Mouse (Mus musculus): ENCODE data around the gene Gm10961. TPM values are rescaled to one million over a fixed set of nuclear protein-coding genes. Genes with fewer than 3 reads are reported as not detected.

Gm10961 gene
- polyA plus RNA-seq, 1 experiment from 2014 or later: not detected

DNA sequence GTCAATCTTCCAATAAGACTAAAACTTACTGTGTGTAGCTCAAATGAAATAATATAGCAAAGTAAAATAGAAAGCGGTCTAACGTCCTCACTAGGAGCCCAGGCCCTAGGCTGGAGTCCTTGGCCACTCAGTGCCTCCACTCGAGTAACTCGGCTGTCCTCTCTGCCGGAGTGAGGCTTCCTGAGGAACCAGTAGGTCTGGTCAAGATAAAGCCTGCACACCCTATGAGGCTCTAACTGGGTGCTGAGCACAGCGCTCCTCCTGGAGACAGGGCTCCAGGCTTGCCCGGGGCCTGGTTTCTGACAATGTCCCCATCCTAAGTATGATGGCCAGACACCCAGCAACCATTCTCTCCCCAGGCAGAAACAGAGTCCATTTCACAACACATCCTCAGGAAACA is 8.6 kb upstream of the Gm10961 start:
- H3K9ac ChIP-seq: no peak overlapping the region
- no peak for ATAC-seq (ENCODE audit: low FRiP score)
- 97% methylated on average over 7 of the region's 7 CpGs for WGBS

DNA sequence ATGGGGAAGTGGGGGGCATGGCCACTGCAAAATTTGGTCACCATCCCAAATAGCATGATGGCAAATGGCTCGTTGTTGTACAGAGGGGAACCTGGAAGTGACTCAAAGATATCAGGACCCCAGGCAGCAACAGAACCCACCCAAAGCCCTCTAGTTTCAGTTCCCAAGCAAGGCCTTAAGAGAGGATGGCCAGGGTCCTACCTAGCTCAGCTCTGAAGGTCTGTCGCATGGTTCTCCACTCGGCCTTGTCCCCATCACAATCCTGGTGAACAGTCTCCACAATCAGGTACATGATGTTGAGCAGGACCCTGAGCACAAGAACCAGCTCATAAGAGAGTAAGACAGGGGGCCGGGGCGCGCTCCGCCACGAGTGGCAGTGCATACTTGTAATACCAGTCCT is 6.7 kb upstream of the Gm10961 start:
- H3K36me3 ChIP-seq (replicated peaks): peaks cover 91% of the 10 kb centered on the region
- H3K9me3 ChIP-seq: no peaks in the 10 kb centered on the region
- WGBS: 95% methylated on average over 8 of the region's 8 CpGs
- H3K4me3 ChIP-seq (replicated peaks): no peak overlapping the region
- no peak overlapping the region for H3K27ac ChIP-seq
- no peak overlapping the region for H3K4me2 ChIP-seq
- H3K9ac ChIP-seq: no peak overlapping the region
- H3K27me3 ChIP-seq: no peaks in the 10 kb centered on the region
- no peak for ATAC-seq (ENCODE audit: low FRiP score)
- peaks cover 7% of the 10 kb centered on the region for H3K4me1 ChIP-seq

More for the DNA sequence above, 8.6 kb upstream of the Gm10961 start:
- H3K4me3 ChIP-seq (replicated peaks): no peak overlapping the region
- H3K4me1 ChIP-seq: no peaks in the 10 kb centered on the region
- no peak overlapping the region for H3K4me2 ChIP-seq
- H3K27me3 ChIP-seq: no peaks in the 10 kb centered on the region
- H3K9me3 ChIP-seq: no peaks in the 10 kb centered on the region
- H3K36me3 ChIP-seq (replicated peaks): peaks cover 96% of the 10 kb centered on the region
- H3K27ac ChIP-seq: no peak overlapping the region

DNA sequence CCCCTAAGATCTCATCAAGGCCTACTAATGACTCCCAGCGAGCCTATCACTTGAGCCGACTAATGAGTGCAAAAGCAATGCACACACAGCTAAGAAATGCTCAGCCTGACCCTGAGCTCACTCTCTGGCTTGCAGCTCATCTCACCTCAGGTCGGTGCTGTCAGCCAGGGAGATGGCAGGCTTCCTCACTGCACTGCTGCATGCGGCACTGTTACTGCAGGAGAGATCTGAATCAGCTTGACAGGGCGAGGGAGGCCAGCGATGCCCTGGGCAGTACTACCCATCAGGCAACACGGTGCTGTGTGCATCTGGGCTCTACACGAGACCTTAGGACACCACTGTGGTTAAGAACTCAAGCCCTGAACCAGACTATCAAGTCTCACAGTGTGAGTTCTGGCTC is 5.6 kb upstream of the Gm10961 start:
- ATAC-seq (ENCODE audit: low FRiP score): no peak

DNA sequence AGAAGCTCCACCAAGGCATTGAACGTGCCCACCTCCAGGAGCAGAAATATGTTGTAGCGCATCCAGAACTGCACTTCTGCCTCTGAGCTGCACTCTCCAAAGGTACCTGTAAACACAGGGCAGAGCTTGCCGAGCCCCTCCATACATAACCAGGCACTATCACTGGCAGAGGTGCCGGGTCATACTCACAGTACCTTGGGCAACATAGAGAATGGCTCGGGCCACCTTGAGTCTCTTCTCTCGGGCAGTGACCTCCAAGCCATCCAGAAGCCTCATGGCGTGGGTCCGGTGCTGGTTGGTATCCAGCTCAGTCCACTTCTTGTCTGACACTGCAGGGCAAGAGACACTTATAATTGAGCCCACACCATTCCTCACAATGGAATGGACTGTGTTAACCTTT is 4.4 kb upstream of the Gm10961 start:
- H3K4me2 ChIP-seq: no peak overlapping the region
- no peaks in the 10 kb centered on the region for H3K27me3 ChIP-seq
- peaks cover 74% of the 10 kb centered on the region for H3K36me3 ChIP-seq (replicated peaks)
- no peak overlapping the region for H3K9ac ChIP-seq
- H3K4me3 ChIP-seq (replicated peaks): no peak overlapping the region
- 94% methylated on average over 8 of the region's 8 CpGs for WGBS
- no peak for ATAC-seq (ENCODE audit: low FRiP score)
- peaks cover 20% of the 10 kb centered on the region for H3K4me1 ChIP-seq
- no peak overlapping the region for H3K27ac ChIP-seq
- no peaks in the 10 kb centered on the region for H3K9me3 ChIP-seq

More for the DNA sequence above, 5.6 kb upstream of the Gm10961 start:
- no peaks in the 10 kb centered on the region for H3K9me3 ChIP-seq
- H3K27me3 ChIP-seq: no peaks in the 10 kb centered on the region
- H3K27ac ChIP-seq: no peak overlapping the region
- no peak overlapping the region for H3K4me2 ChIP-seq
- peaks cover 18% of the 10 kb centered on the region for H3K4me1 ChIP-seq
- H3K4me3 ChIP-seq (replicated peaks): no peak overlapping the region
- peaks cover 86% of the 10 kb centered on the region for H3K36me3 ChIP-seq (replicated peaks)
- WGBS: 95% methylated on average over 8 of the region's 8 CpGs
- H3K9ac ChIP-seq: no peak overlapping the region

DNA sequence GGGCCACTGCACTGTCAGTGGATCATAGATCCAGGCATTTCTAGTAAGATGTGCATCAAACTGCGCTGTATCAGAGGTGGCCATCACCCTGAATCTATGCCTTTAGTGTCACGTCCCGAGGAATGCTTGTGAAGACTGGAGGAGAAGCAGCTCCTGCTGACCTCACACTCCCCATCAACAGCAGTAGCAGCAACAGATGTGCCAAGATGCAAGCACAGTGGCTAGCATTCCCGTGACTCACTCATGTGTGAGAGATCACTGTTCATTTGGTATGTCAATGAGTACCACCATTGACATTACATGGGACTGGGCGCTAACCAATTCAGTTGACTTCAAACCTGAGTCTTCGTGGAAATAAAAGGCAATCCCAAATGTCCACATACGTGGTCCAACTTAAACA is 3.5 kb upstream of the Gm10961 start:
- 88% methylated on average over 7 of the region's 7 CpGs for WGBS

DNA sequence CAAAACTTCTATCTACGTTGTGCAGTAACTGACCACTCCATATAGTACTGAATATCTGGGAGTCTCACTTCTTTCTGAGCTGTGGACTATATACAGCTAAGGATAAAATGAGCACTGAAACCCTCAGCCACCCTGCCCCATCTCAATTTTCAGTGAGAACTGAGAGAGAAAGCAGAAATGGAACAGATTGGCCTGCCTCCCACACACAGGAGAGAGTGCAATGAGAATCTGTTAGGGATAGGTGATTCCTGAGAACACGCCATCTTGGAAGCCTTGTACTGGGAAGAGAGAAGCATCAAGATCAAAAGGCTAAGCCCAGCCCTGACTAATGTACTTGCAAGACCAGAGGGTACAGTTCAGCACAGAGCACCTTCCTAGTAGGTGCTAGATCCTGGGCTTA is 2.6 kb upstream of the Gm10961 start:
- H3K36me3 ChIP-seq (replicated peaks): peaks cover 56% of the 10 kb centered on the region
- WGBS: 94% methylated on average over 2 of the region's 2 CpGs

More for the DNA sequence above, 3.5 kb upstream of the Gm10961 start:
- Histone ChIP-seq H3K9ac (no peak overlapping the region), H3K4me1 (peaks cover 26% of the 10 kb centered on the region), H3K36me3 (replicated peaks) (peaks cover 65% of the 10 kb centered on the region), H3K27me3 (no peaks in the 10 kb centered on the region), H3K9me3 (no peaks in the 10 kb centered on the region), H3K27ac (no peak overlapping the region), H3K4me3 (replicated peaks) (no peak overlapping the region), H3K4me2 (no peak overlapping the region)
- no peak for ATAC-seq (ENCODE audit: low FRiP score)

DNA sequence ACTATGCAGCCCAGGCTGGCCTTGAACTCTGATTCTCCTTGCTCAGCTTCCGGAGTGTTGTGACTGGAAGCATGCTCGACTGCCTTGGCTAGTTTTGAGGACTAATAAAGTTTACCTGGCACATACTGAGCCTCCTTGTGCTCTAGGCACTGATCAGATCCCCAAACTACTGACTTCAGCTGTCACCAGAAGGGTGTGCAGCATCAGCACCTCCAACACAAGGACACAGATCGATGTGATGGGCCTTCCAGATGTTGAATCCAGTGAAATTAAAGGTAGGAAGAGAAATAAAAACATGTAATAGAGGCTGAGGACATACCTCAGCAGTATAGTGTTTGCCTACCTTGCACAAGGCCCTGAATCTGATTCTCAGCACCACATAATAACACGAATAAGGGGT is 1.7 kb upstream of the Gm10961 start:
- Histone ChIP-seq H3K4me2 (0 out of 2 replicates have a peak overlapping the region, but pooled peaks have one; percentile 67), H3K4me1 (peaks cover 26% of the 10 kb centered on the region), H3K4me3 (replicated peaks) (no peak overlapping the region), H3K36me3 (replicated peaks) (peaks cover 48% of the 10 kb centered on the region), H3K9me3 (no peaks in the 10 kb centered on the region), H3K27me3 (no peaks in the 10 kb centered on the region), H3K27ac (no peak overlapping the region), H3K9ac (no peak overlapping the region)
- WGBS: 92% methylated on average over 4 of the region's 4 CpGs
- no peak for ATAC-seq (ENCODE audit: low FRiP score)

More for the DNA sequence above, 2.6 kb upstream of the Gm10961 start:
- no peaks in the 10 kb centered on the region for H3K27me3 ChIP-seq
- no peak for ATAC-seq (ENCODE audit: low FRiP score)
- H3K9me3 ChIP-seq: no peaks in the 10 kb centered on the region
- H3K9ac ChIP-seq: no peak overlapping the region
- peaks cover 26% of the 10 kb centered on the region for H3K4me1 ChIP-seq
- H3K27ac ChIP-seq: no peak overlapping the region
- H3K4me2 ChIP-seq: no peak overlapping the region
- no peak overlapping the region for H3K4me3 ChIP-seq (replicated peaks)

DNA sequence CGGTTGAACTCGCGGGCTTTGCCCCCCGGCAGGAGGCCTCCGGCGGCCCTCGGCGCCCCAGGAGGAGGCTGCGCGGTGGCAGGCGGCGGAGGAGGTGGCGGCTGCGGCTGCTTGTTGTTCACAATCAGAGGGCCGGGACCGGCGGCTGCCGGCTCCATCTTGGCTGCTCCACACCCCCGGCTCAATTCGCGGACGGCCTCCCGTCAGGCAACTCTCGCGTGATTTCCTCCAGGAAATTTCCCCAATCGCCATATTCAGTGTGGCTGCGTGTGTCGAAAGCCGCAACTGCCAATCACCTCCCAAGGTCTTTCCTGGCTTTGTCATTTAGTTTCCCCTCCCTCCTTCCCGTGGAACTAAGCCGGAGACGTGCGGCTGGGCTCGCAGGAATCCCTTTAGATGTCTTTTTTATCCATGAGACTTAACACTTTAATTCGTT is 419 bp downstream of the Gm10961 start, which contains the start of gene Strip1:
Strip1 (minus strand) TSS at position 172 of the 436 bp plus-strand sequence.
- Histone ChIP-seq H3K9me3 (no peaks in the 10 kb centered on the region), H3K4me3 (replicated peaks) (peak within 1 kb of the TSS; percentile 93), H3K9ac (peak within 1 kb of the TSS; percentile 97), H3K27me3 (no peaks in the 10 kb centered on the region), H3K4me1 (peaks cover 26% of the 10 kb centered on the region), H3K27ac (peak within 1 kb of the TSS; percentile 97), H3K36me3 (replicated peaks) (peaks cover 26% of the 10 kb centered on the region), H3K4me2 (peak within 1 kb of the TSS; percentile 67)
- under 1% methylated on average over 35 of the region's 35 CpGs for WGBS
- ATAC-seq (ENCODE audit: low FRiP score): peak; percentile 98

DNA sequence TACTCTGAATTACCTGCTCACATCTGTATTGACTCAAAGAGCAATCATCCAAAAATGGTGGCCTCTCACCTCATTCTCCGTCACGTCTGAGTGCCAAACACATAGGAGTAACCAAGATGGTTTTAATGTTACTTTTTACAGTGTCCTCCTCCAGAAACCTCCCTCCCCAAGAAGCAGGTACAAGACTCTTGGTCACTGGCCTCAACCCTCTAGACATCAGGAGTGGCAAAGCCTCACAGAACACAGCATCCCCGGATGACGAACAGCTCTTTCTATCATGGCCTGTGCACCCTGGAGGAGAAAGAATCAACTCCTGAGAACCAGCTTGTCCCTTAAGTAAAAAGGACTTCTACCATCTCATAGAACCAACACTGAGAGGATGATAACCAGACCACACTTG is 1.7 kb downstream of the Gm10961 start:
- H3K4me2 ChIP-seq: no peak overlapping the region
- no peak overlapping the region for H3K27ac ChIP-seq
- no peak overlapping the region for H3K9ac ChIP-seq
- no peak overlapping the region for H3K4me3 ChIP-seq (replicated peaks)
- H3K4me1 ChIP-seq: peaks cover 26% of the 10 kb centered on the region
- ATAC-seq (ENCODE audit: low FRiP score): no peak
- peaks cover 14% of the 10 kb centered on the region for H3K36me3 ChIP-seq (replicated peaks)
- no peaks in the 10 kb centered on the region for H3K27me3 ChIP-seq
- H3K9me3 ChIP-seq: no peaks in the 10 kb centered on the region
- WGBS: 89% methylated on average over 4 of the region's 4 CpGs

DNA sequence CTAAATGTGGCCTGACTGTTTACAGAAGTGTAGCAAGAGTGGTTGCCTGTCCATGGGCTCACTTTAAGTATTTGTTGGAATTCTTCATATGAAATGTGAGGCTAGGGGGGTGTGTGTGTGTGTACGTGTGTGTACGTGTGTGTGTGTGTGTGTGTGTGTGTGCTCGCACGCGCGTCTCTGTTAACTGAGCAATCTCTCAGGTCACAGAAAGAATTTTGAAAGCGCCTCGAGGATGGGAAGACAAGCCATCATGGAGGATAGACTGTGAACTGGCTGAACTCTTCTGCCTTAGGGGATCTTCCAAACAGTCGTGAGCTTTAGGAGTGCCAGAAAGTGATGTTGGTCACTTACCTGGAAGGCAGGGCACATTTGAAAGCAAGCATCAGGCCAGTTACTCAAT is 2.8 kb downstream of the Gm10961 start:
- Histone ChIP-seq H3K27me3 (no peaks in the 10 kb centered on the region), H3K4me3 (replicated peaks) (no peak overlapping the region), H3K9me3 (no peaks in the 10 kb centered on the region), H3K27ac (no peak overlapping the region), H3K4me1 (peaks cover 22% of the 10 kb centered on the region), H3K36me3 (replicated peaks) (peaks cover 7% of the 10 kb centered on the region; the same call in 1 of the 2 replicates), H3K9ac (no peak overlapping the region), H3K4me2 (no peak overlapping the region)
- ATAC-seq (ENCODE audit: low FRiP score): no peak
- WGBS: 95% methylated on average over 9 of the region's 9 CpGs

DNA sequence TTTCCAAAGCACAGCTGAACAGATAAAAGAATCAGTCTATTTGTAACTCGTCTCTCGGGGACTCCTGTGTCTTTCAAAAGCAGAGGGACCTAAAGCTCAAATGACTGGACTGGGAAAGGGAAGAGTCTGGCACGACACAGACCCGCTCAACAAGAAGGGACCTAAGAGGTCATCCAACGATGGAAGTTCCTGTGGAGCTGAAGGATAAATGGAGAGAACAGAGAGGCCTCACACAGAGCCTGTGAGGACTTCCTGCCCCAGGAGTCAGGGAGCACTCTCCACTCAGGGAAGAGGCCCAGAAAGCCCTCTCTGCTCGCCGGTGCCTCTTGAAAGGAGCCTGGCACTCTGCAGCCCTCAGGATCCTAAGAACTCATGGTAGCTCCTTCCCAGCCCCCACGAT is 4.7 kb downstream of the Gm10961 start:
- Histone ChIP-seq H3K36me3 (replicated peaks) (no peaks in the 10 kb centered on the region), H3K4me3 (replicated peaks) (no peak overlapping the region), H3K27me3 (no peaks in the 10 kb centered on the region), H3K4me1 (peaks cover 5% of the 10 kb centered on the region; the same call in 1 of the 2 replicates), H3K4me2 (no peak overlapping the region), H3K9me3 (no peaks in the 10 kb centered on the region), H3K9ac (no peak overlapping the region), H3K27ac (no peak overlapping the region)
- no peak for ATAC-seq (ENCODE audit: low FRiP score)
- WGBS: 63% methylated on average over 8 of the region's 8 CpGs

DNA sequence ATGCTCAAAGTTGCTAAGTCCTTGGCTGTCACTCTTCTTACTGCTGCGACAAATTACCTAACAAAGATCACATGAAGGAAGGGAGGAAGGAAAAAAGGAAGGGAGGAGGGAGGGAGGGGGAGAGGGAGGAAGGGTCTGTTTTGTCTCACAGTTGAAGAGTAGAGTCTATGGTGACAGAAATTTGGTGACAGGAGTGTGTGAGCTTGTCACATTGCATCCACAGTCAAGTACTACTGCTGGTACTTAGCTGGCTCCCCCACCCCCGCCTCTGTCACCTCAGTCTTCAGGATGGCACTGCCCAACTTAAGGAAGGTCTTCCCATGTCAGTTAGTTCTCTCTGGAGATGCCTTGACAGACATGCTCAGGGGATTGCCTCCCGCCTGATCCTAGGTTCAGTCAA is 5.1 kb downstream of the Gm10961 start:
- Histone ChIP-seq H3K36me3 (replicated peaks) (no peaks in the 10 kb centered on the region), H3K9ac (no peak overlapping the region), H3K27ac (no peak overlapping the region), H3K4me3 (replicated peaks) (no peak overlapping the region), H3K27me3 (no peaks in the 10 kb centered on the region), H3K9me3 (no peaks in the 10 kb centered on the region), H3K4me2 (no peak overlapping the region), H3K4me1 (peaks cover 5% of the 10 kb centered on the region; the same call in 1 of the 2 replicates)
- no peak for ATAC-seq (ENCODE audit: low FRiP score)
- WGBS: 81% methylated on average over 3 of the region's 3 CpGs

DNA sequence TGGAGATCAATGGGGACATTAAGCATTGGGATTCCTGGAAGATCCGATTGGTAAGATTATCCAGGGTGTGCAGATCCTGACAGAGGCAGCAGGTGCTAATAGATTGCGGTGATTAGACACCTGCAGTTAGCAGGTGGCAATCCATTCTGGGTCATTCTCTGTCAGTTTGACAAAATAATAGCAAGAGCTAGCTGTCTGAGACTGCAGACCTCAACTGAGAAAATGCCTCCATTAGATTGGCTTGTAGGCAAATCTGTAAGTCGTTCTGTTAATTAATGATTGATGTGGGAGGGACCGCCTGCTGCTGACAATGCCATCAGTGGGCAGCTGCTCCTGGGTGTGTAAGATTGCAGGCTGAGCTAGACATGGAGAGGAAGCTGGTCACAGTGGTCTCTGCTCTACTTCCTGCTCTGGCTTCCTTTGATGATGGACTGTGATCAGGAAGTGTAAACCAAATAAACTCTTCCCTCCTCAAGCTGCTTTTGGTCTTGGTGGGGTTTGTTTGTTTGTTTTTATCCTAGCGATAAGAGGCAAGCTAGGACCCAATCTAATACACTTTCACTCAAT is 6.6 kb downstream of the Gm10961 start:
- H3K4me1 ChIP-seq: no peaks in the 10 kb centered on the region
- H3K9me3 ChIP-seq: no peaks in the 10 kb centered on the region
- no peaks in the 10 kb centered on the region for H3K27me3 ChIP-seq
- H3K4me3 ChIP-seq (replicated peaks): no peak overlapping the region
- no peak overlapping the region for H3K27ac ChIP-seq
- no peak overlapping the region for H3K9ac ChIP-seq
- peak; percentile 33; the same call in 1 of the 2 replicates for ATAC-seq (ENCODE audit: low FRiP score)
- no peak overlapping the region for H3K4me2 ChIP-seq
- 54% methylated on average over 5 of the region's 5 CpGs for WGBS
- H3K36me3 ChIP-seq (replicated peaks): no peaks in the 10 kb centered on the region

Measured in forebrain, embryonic 12.5 days (tissue).